Mouse (Mus musculus) kidney, adult 2 months (tissue): ENCODE measurements at regions not wholly inside any gene's neighbourhood (a gene's known extent, or its start where the extent isn't known, plus 50 kb on each side); places are given as distances from the start of the nearest gene placed in this dataset.

Source experiments
- CTCF ChIP-seq: fragments of 200-500 bp; conservative IDR thresholded peaks from 2 replicates; pipeline ENCODE4 v1.5.1; 2011; ENCODE audit warnings: low read depth, mild to moderate bottlenecking, control low read depth, low read length, moderate library complexity, mixed read lengths; ENCODE audit not compliant: insufficient read depth, insufficient read length
- POLR2A ChIP-seq: fragments of 200-500 bp; IDR thresholded peaks from one replicate; pipeline ENCODE4 v1.6.1; 2011; ENCODE audit warnings: low read depth, low read length, control low read depth

DNA sequence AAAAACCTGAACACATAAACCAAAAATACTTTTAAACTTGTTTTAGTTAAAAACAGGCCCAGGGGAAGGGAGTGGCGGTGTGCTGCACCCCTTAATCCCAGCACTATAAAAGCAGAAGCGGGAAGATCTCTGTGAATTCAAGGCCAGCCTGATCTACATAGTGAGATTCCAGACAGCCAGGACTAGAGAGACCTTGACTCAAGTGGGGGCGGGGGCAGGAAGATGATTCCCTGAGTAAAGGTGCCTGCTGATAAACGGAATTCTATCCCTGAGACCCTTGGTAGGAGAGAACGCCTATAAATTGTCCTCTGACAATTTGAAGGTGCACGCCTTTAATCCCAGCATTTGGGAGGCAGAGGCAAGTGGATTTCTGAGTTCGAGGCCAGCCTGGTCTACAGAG is 53.4 kb upstream of the Larp1 start:
- TF ChIP-seq POLR2A (no peak), CTCF (no peak)
